Mouse (Mus musculus) kidney, postnatal 14 days (tissue): Measurements from ENCODE around the gene Acot2.
"Not testable (repeated sequence)": the region's sequence is repeated elsewhere in the genome, so short reads cannot be mapped to it uniquely, and the experiment has no call there.

Source experiments
- DNase-seq: peaks from one replicate; pipeline ENCODE4 v3.0.0; 2022; ENCODE audit warnings: mixed read lengths

Gene Acot2

GRCm38 (mm10) chr12:83998341-83999107 lies 10.9 kb downstream of the Acot2 start:
- no peak for DNase-seq

DNA sequence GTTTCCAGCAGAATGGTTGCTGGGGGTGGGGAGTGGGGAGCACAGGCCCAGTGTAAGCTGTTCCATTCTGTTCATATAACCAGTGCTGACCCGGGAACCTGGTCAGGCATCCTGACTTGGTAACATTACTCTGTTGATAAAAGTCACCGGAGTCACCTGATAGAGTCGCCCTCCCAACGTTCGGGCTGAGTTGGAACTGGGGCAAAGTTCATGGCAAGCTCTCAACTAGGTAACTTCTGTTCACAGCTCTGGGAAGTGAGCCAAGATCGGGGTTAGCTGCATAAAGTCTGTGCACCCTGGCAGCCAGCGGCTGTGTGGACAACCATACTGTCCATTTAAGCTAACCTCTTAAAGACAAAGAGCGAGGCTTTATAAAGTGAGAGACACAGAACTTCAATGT lies 11.6 kb downstream of the Acot2 start:
- DNase-seq, result peak; percentile 95

- no peak for DNase-seq
These were observed 12.8 kb downstream of the Acot2 start for GRCm38 (mm10) chr12:84000418-84000817.

DNA sequence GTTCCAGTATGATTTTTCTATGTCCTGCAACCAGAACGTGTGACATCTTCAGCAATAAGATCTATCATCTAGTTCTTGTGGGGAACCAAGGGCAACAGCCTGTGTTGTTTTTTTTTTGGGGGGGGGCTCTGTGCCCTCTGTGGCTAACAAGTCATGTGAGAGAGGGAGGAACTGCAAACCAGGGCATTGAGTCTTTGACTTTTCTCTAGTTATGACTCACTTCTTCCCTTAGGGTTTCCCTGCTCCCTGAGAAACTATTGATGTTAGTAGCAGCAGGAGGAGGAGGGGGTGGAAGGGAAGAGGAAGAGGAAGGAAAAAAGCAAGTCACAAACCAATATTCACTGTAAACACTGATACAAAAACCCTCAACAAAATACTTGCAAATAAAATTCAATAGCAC lies 16.2 kb downstream of the Acot2 start:
- DNase-seq, result no peak

- peak; percentile 24 for DNase-seq
These were observed 20.6 kb downstream of the Acot2 start for GRCm38 (mm10) chr12:84008251-84008650.

GRCm38 (mm10) chr12:84008729-84009128 lies 21.1 kb downstream of the Acot2 start:
- DNase-seq, result no peak

GRCm38 (mm10) chr12:84009171-84009965 lies 21.7 kb downstream of the Acot2 start, which contains the start of gene Acot1:
Acot1 (plus strand) TSS chr12:84009490.
- peak; percentile 90 for DNase-seq

DNA sequence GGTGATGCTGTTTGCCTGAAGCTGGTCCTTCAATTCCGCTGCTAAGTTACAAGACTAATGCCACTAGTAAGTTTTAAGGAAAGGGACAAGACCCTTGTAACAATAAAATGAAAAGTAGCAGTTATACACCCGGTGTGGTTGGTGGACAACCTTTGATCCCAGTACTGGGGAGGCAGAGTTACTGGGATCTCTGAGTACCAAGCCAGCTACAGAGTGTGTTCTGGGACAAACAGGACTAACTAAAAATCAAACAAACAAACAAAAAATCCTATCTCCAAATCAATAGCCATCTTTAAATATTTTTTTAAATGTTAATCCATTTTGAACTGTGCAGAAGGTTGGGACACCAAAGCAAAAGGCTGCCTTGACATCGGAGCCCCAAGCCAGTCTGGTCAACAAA lies 22.5 kb downstream of the Acot2 start:
- DNase-seq, result no peak

DNA sequence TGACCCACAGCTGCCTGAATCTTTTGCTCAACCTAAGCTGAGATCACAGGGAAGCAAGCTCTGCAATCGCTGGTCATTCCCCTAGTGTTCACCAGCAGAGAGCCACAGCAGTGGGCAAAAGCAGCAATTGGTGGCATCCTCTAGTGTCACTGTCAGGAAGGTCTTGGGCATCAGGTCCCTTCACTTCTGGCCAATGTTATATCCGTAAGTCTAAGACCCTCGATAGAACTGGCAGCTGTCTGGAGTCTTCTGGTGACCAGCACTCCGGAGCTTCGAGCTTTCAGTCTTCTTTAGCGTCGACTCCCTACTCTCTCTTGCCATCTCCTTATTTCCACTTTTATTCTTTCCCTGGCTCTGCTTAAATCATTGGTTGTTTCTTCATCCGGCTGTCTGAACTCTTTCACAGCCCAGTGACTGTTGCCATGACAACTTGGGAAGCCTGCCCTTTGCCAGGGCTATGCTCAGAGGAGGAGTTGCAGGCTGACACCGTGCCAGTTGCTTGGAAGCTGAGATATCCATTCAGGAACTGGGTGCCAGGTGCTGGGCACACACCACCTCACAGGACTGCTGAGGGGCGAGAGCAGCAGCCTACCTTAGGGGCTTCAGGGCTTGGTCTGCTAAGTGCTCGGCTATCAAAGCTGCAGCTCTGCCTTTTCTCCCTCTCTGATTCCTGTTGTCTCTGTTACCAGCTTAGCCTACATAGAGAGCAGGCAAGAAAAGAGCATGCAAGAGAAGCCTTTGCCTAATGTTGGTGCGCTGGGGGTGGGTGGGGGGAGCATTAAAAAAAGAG lies 23.8 kb downstream of the Acot2 start:
- DNase-seq, result peak; percentile 94

DNA sequence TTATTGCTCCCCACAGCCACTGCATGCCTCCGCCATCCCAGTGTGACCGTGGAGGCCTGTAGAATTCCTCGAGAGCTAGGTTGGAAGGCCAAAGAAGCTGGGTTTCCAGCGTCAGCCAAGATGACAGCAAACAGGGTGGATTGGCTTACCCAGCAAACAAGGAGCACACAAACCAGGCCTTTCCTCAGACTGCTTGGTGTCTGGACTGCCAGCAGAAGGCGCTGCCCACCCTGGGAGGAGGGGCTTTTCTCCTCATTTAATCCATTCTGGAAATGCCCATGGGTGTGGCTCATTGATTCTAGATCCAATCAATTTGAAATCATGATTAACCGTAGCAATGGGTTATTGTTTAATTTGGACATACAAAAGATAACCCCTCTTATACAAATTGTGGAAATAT lies 25.5 kb downstream of the Acot2 start:
- no peak for DNase-seq

GRCm38 (mm10) chr12:84013701-84014100 lies 26.0 kb downstream of the Acot2 start:
- DNase-seq, result no peak

GRCm38 (mm10) chr12:84020528-84020927 lies 32.9 kb downstream of the Acot2 start:
- peak; percentile 94 for DNase-seq

- not testable (repeated sequence) for DNase-seq
These were observed 34.6 kb downstream of the Acot2 start for GRCm38 (mm10) chr12:84022266-84022665.

DNA sequence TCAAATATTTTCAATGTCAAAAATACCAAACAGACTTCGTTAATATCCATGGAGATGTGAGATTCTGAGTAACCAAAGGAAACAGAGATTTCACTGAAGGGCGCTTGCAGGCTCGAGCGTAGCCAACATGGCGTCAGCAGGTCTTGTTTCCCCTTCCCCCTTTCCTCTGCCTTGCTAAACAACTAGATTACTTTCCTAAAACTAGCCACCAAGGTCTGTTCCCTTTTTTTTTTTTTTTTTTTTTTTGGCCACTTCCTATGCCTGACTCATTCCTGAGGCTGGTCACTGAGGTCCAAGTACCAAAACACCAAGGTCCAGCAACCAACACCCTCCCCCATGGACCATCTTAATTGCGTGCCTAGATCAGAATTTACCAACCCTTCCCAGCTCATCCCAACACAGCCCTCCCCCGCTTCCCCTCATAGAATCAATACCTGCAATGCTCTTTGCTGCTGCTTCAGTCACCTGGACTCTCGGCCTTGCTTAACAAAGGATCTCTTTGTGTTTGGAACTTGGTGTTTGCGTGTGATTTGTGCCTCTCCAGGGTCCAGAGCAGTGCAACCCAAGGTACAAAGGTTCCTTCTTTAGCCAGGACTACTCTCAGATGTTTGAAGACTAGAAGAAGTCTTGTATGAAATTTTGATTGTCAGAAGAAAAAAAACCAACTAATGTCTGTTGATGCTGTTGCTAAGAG lies 35.5 kb downstream of the Acot2 start:
- no peak for DNase-seq

GRCm38 (mm10) chr12:84025888-84026287 lies 38.2 kb downstream of the Acot2 start:
- no peak for DNase-seq

DNA sequence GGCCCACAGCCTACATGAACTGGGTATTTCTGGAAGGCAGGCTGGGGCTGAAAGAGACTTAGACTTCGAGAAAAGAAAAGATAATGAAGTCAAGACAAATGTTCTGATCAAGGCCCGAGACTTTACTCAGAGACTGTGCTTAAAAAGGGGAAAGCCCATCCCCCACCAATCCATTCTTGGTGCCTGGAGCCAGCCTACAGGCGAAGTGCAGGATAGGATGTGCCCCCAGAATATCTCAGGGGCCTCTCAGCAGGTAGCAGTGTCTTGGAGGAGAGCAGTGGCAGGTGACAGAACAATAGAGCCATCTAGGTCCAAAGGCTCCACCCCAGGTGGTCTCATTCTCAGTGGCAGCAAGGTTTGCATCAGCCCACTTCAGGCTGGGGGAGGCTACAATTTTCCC lies 40.7 kb downstream of the Acot2 start:
- DNase-seq, result not testable (repeated sequence)

GRCm38 (mm10) chr12:84029043-84029442 lies 41.4 kb downstream of the Acot2 start:
- not testable (repeated sequence) for DNase-seq

DNA sequence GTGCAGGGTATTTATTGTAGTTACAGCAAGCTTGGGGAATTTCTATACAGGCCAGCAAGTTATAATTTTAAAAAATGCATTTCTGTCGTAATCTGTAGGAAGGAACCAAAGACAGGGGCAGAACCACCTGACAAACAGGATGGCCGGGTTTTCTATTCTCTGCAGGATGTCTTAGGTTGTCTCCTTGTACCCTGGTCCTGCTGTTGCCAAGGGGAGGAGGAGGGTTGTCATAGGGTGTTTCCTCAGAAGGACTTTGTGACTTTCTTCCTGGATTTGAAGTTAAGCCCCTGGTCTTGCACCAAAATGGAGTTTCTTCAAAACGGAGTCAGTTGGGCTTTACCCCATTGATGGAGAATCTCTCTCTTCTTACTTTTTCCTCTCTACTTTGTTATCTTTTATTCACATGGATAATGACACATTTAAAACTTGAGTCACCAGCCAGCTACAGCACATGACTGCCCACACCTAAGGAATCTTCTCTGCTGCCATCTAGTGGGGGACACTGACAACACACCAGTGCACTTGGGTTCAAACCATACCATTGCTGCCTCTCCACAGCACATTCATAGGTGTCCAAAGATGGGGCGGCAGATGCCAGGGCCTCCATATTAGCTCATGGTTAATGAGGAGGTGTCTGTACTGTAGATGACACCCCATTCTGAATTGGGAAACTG lies 43.1 kb downstream of the Acot2 start:
- DNase-seq, result peak; percentile 87

GRCm38 (mm10) chr12:84032854-84033253 lies 45.2 kb downstream of the Acot2 start:
- no peak for DNase-seq

DNA sequence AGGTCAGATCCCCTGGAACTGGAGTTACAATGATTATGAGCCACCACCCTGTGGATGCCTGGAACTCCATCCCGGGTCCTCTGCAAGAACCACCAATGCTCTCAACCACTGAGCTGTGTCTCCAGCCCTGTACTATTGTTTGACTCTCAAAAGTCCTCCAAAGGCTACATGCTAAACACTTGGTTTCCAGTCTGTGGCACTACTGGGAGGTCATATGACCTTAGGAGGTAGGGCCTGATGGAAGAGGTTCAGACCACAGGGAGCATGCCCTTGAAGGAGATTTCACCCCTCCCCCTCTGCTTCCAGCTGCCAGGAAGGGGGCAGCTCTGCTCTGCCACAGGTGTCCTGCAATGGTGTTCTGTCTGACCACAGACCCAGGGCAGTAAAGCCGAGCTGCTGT lies 45.6 kb downstream of the Acot2 start:
- not testable (repeated sequence) for DNase-seq

DNA sequence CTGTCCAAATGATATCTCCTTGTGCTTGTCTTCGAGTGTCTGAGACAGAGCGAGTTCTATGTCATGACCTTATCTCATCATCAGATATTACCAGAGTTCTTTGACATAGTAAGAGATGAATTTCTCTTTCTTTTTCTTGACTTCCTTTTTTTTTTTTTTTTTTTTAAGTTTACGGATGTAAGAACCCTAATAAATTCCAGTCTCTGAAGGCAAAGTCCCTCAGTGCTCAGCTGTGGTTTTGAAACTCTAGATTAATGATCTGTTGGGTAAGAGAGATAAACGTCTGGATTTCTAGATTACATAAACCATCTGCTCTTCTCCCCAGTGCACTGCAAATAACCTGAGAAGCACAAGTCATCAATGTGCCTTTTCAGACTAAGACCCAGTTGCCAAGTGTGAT lies 46.4 kb downstream of the Acot2 start:
- DNase-seq, result no peak

GRCm38 (mm10) chr12:84038241-84038640 lies 50.6 kb downstream of the Acot2 start, which contains the start of gene Acot4:
Acot4 (plus strand) TSS chr12:84038379.
- DNase-seq, result peak; percentile 84
